Mouse (Mus musculus) frontal cortex, adult (tissue): Measurements from ENCODE around the gene Zfp719.

ENCODE experiments used
- ATAC-seq: cut with Nextera tagmentation; 2 replicates; pipeline ENCODE4 v1.9.2; 2017; ENCODE audit warnings: mild to moderate bottlenecking, moderate library complexity, mixed read lengths; ENCODE audit not compliant: low TSS enrichment

The Zfp719 gene

DNA sequence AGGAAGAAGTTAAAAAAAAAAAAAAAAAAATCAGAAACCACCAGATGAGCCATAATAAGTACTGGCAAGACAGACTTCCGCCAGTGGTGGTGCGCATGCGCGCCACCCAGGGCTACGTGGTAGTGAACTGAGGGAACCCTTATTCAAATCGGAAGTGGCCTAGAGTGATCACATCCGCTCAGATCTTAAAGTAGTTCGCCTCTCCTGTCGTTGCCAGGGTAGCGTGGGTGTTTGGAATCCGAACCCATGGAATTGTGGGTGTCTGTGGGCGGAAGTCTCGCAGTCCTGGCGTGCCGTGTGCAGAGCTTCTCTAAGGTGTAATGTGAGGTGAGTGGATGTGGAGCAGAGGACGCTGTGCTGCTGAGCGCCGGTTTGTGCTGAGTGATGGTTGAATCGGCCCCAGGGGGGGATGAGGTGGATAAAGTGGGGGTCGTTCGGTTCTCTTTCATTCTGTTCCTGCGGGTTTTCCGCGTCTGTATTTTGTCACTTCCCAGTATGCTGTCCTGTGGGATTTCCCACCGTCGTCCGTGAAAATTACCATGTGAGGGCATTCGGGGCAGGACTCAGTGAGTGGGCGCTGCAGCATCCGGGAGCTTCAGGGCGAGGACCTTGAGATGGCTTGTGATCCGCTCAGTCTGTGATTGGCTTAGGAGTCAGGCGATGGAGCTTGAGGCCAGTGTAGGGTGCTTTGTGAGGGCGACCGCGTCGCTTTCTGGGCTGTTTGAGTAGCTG, at the start of gene Zfp719:
Zfp719 (plus strand) TSS at position 171 of the 732 bp plus-strand sequence.
- peak; percentile 92 for ATAC-seq

DNA sequence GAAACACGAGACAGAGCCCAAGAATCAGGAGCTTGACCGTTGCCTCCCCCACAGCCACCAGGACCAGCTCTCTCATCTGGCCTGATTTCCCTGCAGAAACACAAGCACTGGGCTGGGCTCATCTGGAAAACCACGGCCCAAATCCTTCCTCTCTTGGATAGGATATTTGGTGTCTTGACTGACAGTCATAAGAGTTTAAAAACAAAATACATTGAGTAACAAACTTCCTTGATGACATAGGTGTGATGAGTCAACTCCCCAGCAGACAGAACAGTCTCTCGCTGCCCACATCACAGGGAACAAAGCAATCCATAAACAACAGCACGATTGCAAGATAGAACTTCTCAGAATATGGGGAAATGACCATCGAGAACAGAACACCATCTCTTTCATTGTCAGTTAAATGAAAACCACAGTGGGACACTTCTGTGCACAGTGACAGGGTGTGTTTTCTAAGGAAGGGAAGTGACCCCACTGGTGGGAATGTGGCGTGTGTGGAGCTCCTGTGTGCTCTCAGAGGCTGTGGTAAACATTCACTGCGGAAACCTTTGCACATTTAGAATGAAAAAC, 49.1 kb upstream of the Zfp719 start:
- no peak for ATAC-seq

DNA sequence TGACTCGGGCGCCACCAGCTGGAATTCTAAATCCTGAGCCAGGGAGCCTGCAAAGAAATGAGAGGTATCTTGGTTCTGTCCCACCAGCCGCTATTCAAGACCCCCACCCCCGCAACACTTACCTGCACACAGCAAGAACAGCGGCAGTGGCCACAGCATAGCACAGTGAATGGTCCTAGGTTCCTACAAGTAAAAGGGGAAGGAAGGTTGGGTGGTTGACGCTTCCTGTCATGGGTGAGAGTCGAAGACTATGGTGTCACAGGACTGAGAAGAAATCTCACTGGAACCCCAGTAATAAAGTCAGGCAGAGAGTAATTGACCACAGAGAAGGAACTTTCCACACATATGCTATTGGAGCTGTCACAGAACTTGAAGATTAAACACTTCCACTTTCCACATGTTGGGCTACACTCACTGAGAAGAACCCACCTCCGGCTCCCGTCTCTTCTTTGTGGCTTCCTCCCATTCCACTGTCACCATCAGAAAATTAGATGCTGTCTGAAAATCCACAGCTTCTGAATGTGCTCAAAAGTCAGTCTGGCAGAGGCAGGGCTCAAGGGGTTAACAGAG, 46.4 kb upstream of the Zfp719 start:
- ATAC-seq = no peak

DNA sequence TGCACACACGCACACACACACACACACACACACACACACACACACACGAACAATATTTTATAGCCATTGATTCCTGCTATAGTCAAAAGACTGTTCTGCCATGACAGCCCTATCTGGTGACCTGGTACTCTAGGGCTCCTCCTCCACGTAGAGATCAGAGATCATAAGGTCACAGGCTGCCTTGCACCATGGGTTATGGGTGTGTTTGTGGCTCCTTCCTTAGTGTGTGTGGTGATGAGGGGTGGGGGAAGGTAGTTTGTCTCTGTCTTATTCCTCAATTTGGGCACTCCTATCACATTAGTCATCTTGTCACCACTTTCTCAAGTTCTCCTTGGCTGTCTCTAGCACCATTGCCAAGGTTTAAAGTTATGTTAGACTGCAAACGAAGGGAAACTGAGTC, 40.9 kb upstream of the Zfp719 start:
- ATAC-seq = no peak

DNA sequence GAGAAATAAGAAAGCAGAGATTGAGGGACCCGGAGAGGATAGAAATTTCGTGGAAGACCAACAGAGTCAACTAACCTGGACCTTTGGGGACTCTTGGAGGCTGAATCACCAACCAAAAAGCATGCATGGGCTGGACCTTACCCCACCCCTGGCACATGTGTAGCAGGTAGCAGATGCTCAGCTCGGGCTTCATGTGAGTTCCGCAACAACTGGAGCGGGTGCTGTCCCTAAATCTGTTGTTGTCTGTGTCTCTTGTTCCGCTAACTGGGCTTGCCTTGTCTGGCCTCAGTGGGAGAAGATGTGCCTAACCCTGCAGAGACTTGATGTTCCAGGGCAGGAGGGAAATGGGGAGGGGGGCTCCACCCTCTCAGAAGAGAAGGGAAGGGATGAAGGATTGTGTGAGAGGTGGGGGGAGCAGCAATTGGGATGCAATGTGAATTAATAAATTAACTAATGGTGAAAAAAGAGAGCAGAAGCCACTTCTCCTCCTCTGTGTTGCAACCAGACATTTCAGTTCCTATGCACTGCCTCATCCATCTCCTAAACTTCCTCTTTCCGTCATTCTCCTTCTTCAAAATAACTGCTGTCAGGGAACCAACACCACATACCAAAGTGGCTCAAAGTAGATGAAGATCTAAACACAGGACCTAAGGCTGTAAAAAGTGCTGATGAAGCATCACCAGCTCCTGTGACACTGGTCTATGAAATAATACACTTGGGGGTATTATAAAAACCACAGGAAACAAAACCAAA, 35.0 kb upstream of the Zfp719 start, which contains the start of gene Cd33:
Cd33 (minus strand) TSS at position 204 of the 753 bp plus-strand sequence.
- no peak for ATAC-seq

DNA sequence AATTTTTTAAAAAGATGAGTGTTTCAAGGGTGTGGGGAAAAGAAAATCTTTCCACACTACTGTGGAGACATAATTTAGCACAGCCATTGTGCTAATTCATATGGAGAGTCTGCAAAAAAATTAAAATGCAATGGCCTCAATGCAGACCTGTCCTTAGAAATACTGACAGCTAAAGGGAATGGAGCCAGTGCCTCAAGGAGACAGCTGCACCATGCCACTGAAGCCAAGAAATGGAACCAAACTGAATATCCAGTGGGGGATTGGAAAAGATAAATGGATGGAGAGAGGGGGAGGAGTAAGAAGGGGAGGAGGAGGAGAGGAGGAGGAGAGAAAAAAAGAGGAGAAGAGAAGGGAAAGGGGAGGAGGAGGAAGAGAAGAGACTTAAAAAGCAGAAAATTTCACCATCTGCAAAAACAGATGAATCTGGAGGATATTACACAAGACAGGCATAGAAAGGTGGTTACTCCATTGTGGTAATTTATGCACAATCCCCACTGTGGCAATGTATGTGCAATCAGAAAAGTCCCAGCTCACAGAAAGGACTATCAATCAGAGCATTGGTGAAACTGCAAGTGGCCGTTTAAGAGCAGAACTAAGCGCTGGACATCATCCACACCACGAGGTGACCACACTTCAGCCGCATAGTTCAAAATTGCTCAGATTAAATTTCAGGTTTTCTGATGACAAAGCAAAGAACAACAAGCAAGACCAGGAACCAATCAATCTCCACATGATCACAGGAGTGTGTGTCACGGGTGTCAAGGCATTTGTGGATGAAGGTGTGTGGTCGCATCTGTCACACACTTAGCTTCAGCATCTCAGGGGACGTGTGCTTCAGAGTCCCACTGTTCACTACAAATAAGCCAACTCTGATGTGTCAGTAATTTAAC, 33.5 kb upstream of the Zfp719 start:
- ATAC-seq = no peak

DNA sequence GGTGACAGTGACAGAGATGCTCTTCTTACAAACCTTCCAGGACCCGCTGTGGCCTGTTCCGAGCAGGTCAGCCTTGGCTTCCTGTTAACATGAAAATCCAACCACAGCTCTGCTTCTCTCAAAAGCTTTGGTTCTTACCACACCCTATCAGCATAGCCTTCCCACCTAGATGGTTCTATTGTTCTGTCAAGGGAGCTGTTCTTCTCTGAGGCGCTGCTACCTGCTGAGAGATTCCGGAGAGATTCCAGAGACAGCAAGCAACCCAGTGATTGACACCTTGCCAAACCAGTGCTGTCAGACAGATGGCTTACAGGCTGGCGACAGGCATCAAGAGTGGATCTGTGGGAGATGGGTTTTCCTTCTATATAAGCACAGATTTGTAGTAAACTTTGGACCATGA, 31.7 kb upstream of the Zfp719 start:
- no peak for ATAC-seq

DNA sequence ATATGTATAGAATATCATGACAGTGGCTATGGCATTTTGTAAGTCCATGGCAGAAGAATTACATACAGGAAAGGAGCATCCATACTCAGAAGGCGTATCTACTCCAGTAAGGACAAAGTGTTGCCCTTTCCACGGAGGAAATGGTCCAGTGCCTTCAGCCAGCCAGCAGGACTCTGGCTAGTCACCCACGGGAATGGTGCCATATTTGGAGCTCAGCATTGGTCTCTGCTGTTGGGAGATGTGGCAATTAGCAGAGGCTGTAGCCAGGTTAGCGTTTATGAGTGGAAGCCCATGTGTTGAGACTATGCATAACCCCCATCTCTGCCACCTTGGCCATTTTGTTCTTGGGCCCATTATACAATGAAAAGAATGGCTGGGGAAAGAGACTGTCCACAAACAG, 31.2 kb upstream of the Zfp719 start:
- ATAC-seq = no peak

DNA sequence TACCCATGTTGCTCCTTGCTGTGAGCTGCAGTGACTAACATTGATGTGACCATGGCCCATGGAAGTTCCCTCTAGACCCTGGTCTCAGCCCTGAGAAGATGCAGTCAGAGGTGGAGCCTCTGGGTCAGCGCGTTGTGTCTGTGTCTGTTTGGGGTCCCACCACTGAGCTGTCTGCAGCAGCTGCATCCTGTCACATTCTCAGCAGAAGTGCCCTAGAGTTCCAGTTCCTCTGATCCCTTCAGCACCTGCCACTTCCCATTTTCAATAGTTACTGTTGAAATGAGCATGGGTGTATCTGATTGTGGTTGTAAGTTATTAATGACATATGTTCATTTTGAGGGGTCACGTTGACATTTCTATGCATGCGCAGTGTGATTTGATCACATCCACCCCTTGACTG, 26.3 kb upstream of the Zfp719 start:
- ATAC-seq = peak; percentile 50; the same call in 1 of the 2 replicates

DNA sequence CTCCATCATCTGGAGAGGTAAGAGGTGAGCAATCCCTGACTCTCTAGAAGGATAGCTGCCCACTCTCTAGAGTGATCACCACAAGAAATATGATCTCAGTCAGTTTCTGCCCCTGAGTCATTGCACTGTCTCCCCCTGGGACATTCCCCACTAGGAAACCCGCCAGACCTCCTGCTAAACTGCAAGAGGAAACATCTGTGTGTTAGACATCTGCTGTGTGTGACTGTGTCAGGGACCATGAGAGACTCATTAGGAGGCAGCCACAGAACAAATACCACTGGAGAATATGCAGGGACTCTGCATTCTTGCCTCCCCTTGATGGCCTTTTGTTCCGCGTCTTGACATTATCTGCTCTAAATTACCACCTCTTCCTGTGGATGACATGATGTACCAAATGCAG, 24.9 kb upstream of the Zfp719 start:
- no peak for ATAC-seq

DNA sequence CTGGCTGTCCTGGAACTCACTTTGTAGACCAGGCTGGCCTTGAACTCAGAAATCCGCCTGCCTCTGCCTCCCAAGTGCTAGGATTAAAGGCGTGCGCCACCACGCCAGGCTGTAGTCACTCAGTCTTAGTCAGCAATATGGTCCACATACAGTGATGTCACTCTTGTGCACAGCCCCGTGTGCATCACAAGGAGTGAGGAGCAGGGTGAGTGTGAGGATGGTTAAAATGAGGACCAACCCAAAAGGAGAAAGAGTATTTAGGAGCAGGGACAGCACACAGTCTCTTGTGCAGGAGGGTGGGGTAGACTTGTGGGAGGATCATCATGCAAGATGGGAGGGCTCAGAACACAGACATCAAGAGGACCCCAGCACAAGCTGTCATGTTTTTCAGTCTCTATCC, 24.1 kb upstream of the Zfp719 start:
- ATAC-seq = no peak

DNA sequence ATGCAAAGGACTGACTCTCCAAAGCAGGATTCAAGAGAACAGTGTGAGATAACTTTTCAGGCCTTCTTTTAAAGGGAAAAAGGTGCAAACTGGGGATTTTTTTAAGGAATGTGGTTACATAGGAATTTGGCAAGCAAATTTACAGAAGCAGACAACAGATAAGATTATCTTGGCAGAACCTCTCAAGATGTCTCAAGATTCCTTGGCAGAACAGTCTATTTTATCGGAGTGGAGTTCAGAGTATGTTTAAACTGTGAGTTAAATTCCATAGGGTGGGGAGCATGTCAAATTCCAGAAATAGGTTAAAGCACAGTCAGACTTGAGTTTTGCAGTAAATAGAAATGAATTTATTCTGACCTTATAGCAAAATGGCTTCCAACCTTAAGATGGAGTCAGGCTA, 22.5 kb upstream of the Zfp719 start:
- ATAC-seq = peak; percentile 31; the same call in 1 of the 2 replicates

DNA sequence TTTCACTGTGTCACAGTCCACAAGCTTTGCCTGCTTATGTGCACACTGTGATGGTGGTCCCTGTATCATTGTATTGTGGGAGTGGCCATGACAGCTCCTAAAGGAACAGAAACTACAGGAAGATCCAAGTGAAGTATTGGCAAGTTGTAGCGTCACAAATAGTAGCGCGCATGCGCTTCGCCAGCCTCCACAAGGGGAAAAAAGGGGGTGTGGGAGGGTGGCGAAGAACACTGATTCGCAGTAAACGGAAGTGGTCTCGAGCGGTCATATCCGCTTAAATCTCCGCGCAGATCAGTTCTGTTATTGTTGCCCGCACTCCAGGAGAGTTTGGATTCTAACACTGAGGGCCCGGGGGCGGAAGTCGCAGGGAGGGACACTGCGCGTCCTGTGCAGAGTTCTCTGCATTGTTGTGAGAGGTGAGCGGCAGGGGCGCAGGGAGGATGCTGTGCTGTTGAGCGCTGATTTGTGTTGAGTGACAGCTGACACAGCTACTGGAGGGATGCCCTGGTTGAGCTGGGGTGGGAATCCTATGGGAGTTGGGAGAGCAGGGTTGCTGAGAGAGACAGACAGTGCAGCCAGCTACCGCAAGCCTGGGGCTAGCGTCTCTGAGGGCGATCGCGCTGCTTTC, 17.3 kb upstream of the Zfp719 start, which contains the start of gene Zfp658:
Zfp658 (plus strand) TSS at position 251 of the 628 bp plus-strand sequence.
- ATAC-seq = peak; percentile 95

DNA sequence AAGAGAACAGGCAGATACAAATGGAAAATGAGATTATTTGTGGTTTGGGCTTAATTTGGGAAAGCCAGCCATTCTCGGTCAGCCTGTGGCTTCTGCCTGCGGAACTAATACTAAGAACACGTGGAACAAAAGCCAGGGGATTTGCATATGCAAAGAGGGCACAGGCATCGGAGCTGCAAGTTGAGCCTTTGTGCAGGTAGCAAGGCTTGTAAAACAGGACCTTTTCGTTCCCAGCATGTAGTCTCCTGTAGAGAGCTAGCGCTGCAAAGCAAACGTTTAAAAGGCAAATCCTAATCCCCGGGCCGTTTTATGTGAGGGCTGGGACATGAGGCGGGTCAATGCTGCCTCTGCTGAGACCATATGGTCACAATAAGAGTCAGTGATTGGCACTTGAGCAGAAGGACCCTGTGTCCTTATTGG, 16.7 kb upstream of the Zfp719 start:
- peak; percentile 43; the same call in 1 of the 2 replicates for ATAC-seq

DNA sequence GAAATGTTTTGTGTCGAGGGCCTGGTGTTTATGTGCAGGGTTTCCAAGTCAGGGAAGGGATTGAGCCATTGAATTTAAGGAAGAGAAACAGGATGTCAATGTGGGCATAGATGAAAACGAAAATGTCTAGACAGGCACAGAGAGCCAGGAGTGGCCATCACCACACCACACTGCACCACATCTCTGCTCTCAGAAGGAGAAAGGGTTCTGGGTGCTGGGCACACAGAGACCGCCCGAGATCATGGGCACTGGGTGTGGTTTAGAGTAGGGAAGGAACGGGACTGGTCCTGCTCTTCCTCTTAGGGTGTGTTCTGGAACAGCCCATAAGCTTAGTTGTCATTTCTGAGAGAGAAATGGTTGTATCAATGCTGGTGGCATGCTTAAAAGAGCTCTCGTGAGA, 16.1 kb upstream of the Zfp719 start:
- ATAC-seq = no peak

DNA sequence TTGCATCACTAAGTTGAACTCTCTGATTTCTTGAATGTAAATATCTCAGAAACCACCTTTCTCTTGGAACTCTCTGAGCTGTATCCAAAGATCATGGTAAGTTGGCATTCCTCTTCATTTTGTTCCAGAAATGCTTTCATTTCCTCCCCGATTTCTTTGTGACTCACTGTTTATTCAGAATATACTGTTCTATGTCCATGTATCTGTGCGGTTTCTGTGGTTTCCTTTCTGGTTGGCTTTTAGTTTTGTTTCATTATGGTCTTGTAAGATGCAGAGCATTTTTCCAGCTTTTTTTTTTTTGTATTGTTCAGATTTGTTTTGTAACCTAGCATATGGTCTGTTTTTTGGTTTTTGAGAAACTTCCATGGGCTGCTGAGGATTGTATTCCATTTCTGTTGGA, 8.2 kb upstream of the Zfp719 start:
- no peak for ATAC-seq

DNA sequence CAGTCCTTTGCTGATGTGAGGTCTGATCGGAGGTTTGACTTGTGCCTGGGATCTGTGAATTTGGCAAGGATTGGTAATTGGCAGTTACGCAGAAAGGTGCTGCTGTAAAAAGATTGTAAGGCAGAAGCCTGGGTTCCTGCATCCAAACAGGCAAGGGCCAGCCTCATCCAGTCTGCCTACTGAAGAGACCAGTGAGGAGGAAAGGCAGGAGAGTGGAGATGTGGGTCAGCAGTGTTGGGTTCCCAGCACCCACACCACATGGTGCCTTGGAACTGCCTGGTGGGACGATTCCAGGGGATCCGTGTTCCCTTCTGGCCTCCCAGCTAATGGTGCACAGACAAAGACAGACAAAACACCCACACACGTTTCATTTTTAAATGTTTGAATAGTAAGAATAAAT, 1.1 kb downstream of the Zfp719 start:
- ATAC-seq = peak; percentile 54

DNA sequence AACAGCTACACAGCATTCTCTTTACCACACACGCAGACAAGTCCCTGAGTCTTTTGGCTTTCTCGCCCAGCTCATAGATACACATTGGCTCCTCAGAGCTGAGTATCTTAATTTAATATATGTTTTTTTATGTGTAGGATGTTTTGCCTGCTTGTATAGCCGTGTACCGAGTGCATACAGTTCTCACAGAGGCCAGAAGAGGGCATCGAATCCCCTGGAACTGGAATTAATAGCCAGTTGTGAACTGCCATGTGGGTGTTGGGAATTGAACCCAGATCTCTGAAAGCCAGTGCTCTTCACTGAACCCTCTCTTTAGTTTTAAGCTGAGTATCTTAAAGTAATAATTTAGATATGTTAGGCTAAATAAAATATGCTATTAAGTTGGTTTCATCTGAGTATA, 5.4 kb downstream of the Zfp719 start:
- ATAC-seq = no peak

DNA sequence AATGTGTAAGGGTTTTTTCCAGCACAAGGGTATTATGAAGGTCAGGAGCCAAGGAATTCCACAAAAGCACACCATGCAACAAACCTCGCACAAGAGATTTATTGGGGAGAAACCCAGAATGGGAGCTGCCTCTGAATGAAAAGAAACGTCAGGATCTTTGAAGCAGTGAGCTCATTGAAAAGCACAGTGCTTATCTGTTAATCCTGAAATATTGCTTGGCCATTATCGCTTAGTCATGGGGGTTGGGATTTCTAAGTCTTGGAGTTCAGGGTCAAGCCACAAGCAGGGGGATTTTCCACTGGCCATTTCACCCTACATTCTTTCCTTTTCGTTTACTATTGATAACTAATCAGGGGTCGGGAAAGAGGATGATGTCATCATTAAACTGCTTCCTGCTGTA, 22.5 kb downstream of the Zfp719 start:
- ATAC-seq = no peak

DNA sequence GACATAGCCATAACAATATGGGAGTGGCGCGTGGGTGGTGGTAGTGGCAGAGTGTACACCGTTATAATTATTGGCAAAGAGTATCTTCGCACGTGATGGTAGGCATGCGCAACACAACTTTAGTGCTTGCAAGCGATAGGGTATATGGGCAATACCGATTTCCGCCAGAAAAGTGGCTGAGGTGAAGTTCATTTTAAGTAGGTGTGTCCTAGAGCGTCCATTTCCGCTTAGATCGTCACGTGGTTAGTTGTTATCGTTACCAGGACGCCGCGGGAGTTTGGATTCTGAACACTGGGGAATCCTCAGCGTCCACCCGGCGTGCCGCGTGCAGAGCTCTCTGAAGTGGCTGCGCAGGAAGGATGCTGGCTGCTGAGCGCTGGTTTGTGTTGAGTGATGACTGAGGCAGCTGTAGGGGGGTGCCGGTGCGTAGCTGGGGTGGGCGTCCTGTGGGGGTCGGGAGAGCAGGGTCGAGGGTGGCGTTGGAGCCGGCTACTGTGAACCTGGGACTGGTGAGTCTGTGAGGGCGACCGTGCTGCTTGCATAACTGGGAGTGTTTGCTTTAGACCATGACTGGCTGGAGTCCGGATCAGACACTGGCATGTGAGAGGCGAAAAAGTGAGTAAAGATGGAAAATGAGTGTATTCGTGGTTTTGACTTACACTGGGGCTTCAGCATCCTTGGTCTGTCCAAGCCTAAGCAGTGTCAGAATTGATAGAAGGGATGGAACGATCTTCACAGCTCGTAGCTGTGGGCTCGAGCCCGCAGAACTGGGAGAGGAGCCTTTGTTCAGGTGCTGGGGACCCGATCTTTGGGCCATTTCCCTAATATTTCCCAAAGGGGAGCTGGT, 27.7 kb downstream of the Zfp719 start, which contains the start of gene Zfp819:
Zfp819 (plus strand) TSS at position 274 of the 847 bp plus-strand sequence.
- peak; percentile 91 for ATAC-seq
